11 mouse cellular contexts compared by ENCODE assay signal in genomic region chr2:74746298-74746921, GRCm38 (mm10). TPM values are rescaled to one million over a fixed set of nuclear protein-coding genes. Genes with fewer than 3 reads are reported as not detected.
DNase-seq lines count a peak whose midpoint lies in the region; ATAC-seq lines count a peak whose summit lies in the region.
"Had no signal": no experiment of that assay in that cellular context is flagged by ENCODE, and none has a peak within 500 bp of the region (broad histone marks: within the 10 kb centered on the region; RNA-seq: fewer than 3 reads in every experiment).

No protein-coding gene starts in this region.

- H3K9me3 ChIP-seq in heart, embryonic 15.5 days (replicated peaks) = no peaks in the 10 kb centered on the region
- H3K9me3 ChIP-seq in embryonic facial prominence, embryonic 14.5 days (ENCODE audit: control insufficient read depth, low read length) = no peaks in the 10 kb centered on the region
- no peaks in the 10 kb centered on the region for H3K9me3 ChIP-seq in limb, embryonic 15.5 days

- H3K27me3 ChIP-seq in heart, embryonic 15.5 days = peaks cover 99% of the 10 kb centered on the region
- H3K27me3 ChIP-seq in embryonic facial prominence, embryonic 14.5 days (replicated peaks; ENCODE audit: control insufficient read depth, insufficient read depth, low read length) = peaks cover 100% of the 10 kb centered on the region
- H3K27me3 ChIP-seq in limb, embryonic 15.5 days = peaks cover 97% of the 10 kb centered on the region

- H3K4me1 ChIP-seq in heart, embryonic 15.5 days (replicated peaks) = peaks cover 17% of the 10 kb centered on the region
- peaks cover 12% of the 10 kb centered on the region; the same call in 1 of the 2 replicates for H3K4me1 ChIP-seq in embryonic facial prominence, embryonic 14.5 days (ENCODE audit: control insufficient read depth, insufficient read depth, low read length)
- H3K4me1 ChIP-seq in limb, embryonic 15.5 days = peaks cover 24% of the 10 kb centered on the region

- no peak for ATAC-seq in heart, embryonic 15.5 days (replicated peaks; ENCODE audit: insufficient number of reproducible peaks, insufficient read depth, low FRiP score, low read depth)
- ATAC-seq in embryonic facial prominence, embryonic 14.5 days (ENCODE audit: low read depth) = no peak
- ATAC-seq in limb, embryonic 15.5 days (ENCODE audit: insufficient number of reproducible peaks, low FRiP score, low TSS enrichment, low read depth) = no peak

- no peak for DNase-seq in heart, postnatal 36 days
- peak; percentile 19 for DNase-seq in ES-CJ7 (ENCODE audit: low read depth, low spot score)
- DNase-seq in embryonic facial prominence, embryonic 14.5 days (ENCODE audit: low spot score) = no peak
- DNase-seq in frontal cortex, postnatal 14 days (ENCODE audit: low spot score in 2 of 2) = no peak
- no peak for DNase-seq in thymus, postnatal 0 days (ENCODE audit: low spot score)
- no peak for DNase-seq in layer of hippocampus, postnatal 36 days
- DNase-seq: lung, postnatal 36 days; retina, postnatal 1 day had no signal

- 2% methylated on average over 58 of the region's 58 CpGs for WGBS in heart, embryonic 15.5 days
- under 1% methylated on average over 28 of the region's 58 CpGs for WGBS in embryonic facial prominence, embryonic 14.5 days
- WGBS in limb, embryonic 15.5 days = 9% methylated on average over 57 of the region's 58 CpGs

- no peak overlapping the region for H3K9ac ChIP-seq in heart, embryonic 15.5 days
- H3K9ac ChIP-seq in embryonic facial prominence, embryonic 14.5 days (ENCODE audit: low read depth, low read length) = peak overlapping the region; percentile 42; the same call in 1 of the 2 replicates
- H3K9ac ChIP-seq in limb, embryonic 15.5 days = no peak overlapping the region

- intact Hi-C loops in heart, postnatal 36 days (cut with DNase I) = no loop called here

- H3K27ac ChIP-seq in heart, embryonic 15.5 days = no peak overlapping the region
- no peak overlapping the region; the same call in 1 of the 2 replicates for H3K27ac ChIP-seq in embryonic facial prominence, embryonic 14.5 days (replicated peaks; ENCODE audit: low read depth, low read length)
- H3K27ac ChIP-seq in limb, embryonic 15.5 days = no peak overlapping the region

- peak overlapping the region; percentile 33; the same call in 1 of the 2 replicates for H3K4me2 ChIP-seq in heart, embryonic 15.5 days
- peak overlapping the region; percentile 35 for H3K4me2 ChIP-seq in embryonic facial prominence, embryonic 14.5 days (ENCODE audit: low read depth, low read length)
- peak overlapping the region; percentile 26; the same call in 1 of the 2 replicates for H3K4me2 ChIP-seq in limb, embryonic 15.5 days

- H3K4me3 ChIP-seq in heart, embryonic 15.5 days = peak overlapping the region; percentile 19; the same call in 1 of the 2 replicates
- peak overlapping the region; percentile 23 for H3K4me3 ChIP-seq in embryonic facial prominence, embryonic 14.5 days (ENCODE audit: low read depth, low read length)
- H3K4me3 ChIP-seq in limb, embryonic 15.5 days = peak overlapping the region; percentile 15

- no peaks in the 10 kb centered on the region for H3K36me3 ChIP-seq in heart, embryonic 15.5 days
- no peaks in the 10 kb centered on the region for H3K36me3 ChIP-seq in embryonic facial prominence, embryonic 14.5 days (ENCODE audit: control insufficient read depth, insufficient read depth, low read length)
- H3K36me3 ChIP-seq in limb, embryonic 15.5 days = no peaks in the 10 kb centered on the region
- H3K36me3 ChIP-seq: G1E had no signal

RNA-seq across cellular contexts. Expression of gene Hoxd1, which starts 16.4 kb away (rescaled TPM):
- not detected in 2 replicates for polyA plus RNA-seq in heart, embryonic 15.5 days (2015; fragmentation: Nextera tagmentation; extraction: Ambion mirVana)
- total RNA-seq in heart, postnatal 36 days (2021) = not detected
- 3.9 and 4.7 TPM in 2 replicates for polyA plus RNA-seq in embryonic facial prominence, embryonic 14.5 days (2014; fragmentation: Nextera tagmentation; extraction: Ambion mirVana)
- polyA plus RNA-seq in limb, embryonic 15.5 days (2015; fragmentation: Nextera tagmentation; extraction: Ambion mirVana) = 0.26 and 0.42 TPM in 2 replicates
- polyA plus RNA-seq in thymus, postnatal 0 days (2015; fragmentation: Nextera tagmentation; extraction: Ambion mirVana) = not detected in 2 replicates
- under 1 TPM in 1 of 2 experiments, not detected in 1; 0.25 TPM for total RNA-seq in layer of hippocampus, postnatal 36 days (2021)
- polyA plus RNA-seq: G1E had no signal

RNA-seq across cellular contexts. Expression of gene Gm28230, which starts 19.9 kb away (rescaled TPM):
- polyA plus RNA-seq in heart, embryonic 15.5 days (2015; fragmentation: Nextera tagmentation; extraction: Ambion mirVana) = not detected in 2 replicates
- not detected for total RNA-seq in heart, postnatal 36 days (2021)
- 0.13 TPM in 1 of 2 replicates, not detected in the other for polyA plus RNA-seq in embryonic facial prominence, embryonic 14.5 days (2014; fragmentation: Nextera tagmentation; extraction: Ambion mirVana)
- 0.08 and 0.11 TPM in 2 replicates for polyA plus RNA-seq in limb, embryonic 15.5 days (2015; fragmentation: Nextera tagmentation; extraction: Ambion mirVana)
- polyA plus RNA-seq in thymus, postnatal 0 days (2015; fragmentation: Nextera tagmentation; extraction: Ambion mirVana) = not detected in 2 replicates
- not detected for total RNA-seq in layer of hippocampus, postnatal 36 days (2021)

RNA-seq across cellular contexts. Expression of gene Hoxd4, which starts 34.7 kb away (rescaled TPM):
- 0.09 and 0.15 TPM in 2 replicates for polyA plus RNA-seq in heart, embryonic 15.5 days (2015; fragmentation: Nextera tagmentation; extraction: Ambion mirVana)
- under 1 TPM; 0.19 to 0.28 TPM for total RNA-seq in heart, postnatal 36 days (2021)
- 0.63 and 0.82 TPM in 2 replicates for polyA plus RNA-seq in embryonic facial prominence, embryonic 14.5 days (2014; fragmentation: Nextera tagmentation; extraction: Ambion mirVana)
- 0.29 and 0.66 TPM in 2 replicates for polyA plus RNA-seq in limb, embryonic 15.5 days (2015; fragmentation: Nextera tagmentation; extraction: Ambion mirVana)
- 0.17 TPM in 1 of 2 replicates, not detected in the other for polyA plus RNA-seq in thymus, postnatal 0 days (2015; fragmentation: Nextera tagmentation; extraction: Ambion mirVana)
- not detected for total RNA-seq in layer of hippocampus, postnatal 36 days (2021)

RNA-seq across cellular contexts. Expression of gene Hoxd3, which starts 34.7 kb away (rescaled TPM):
- 0.29 and 1.0 TPM in 2 replicates for polyA plus RNA-seq in heart, embryonic 15.5 days (2015; fragmentation: Nextera tagmentation; extraction: Ambion mirVana)
- total RNA-seq in heart, postnatal 36 days (2021) = not detected
- polyA plus RNA-seq in embryonic facial prominence, embryonic 14.5 days (2014; fragmentation: Nextera tagmentation; extraction: Ambion mirVana) = 3.8 and 4.7 TPM in 2 replicates
- polyA plus RNA-seq in limb, embryonic 15.5 days (2015; fragmentation: Nextera tagmentation; extraction: Ambion mirVana) = 0.55 and 0.65 TPM in 2 replicates
- 0.10 and 0.37 TPM in 2 replicates for polyA plus RNA-seq in thymus, postnatal 0 days (2015; fragmentation: Nextera tagmentation; extraction: Ambion mirVana)
- total RNA-seq in layer of hippocampus, postnatal 36 days (2021) = not detected

RNA-seq across cellular contexts. Expression of gene Hoxd8, which starts 42.0 kb away (rescaled TPM):
- 0.24 and 0.56 TPM in 2 replicates for polyA plus RNA-seq in heart, embryonic 15.5 days (2015; fragmentation: Nextera tagmentation; extraction: Ambion mirVana)
- 1 to 10 TPM; 1.1 to 1.3 TPM for total RNA-seq in heart, postnatal 36 days (2021)
- 8.7 and 10.3 TPM in 2 replicates for polyA plus RNA-seq in embryonic facial prominence, embryonic 14.5 days (2014; fragmentation: Nextera tagmentation; extraction: Ambion mirVana)
- 5.9 and 7.3 TPM in 2 replicates for polyA plus RNA-seq in limb, embryonic 15.5 days (2015; fragmentation: Nextera tagmentation; extraction: Ambion mirVana)
- 0.72 and 0.73 TPM in 2 replicates for polyA plus RNA-seq in thymus, postnatal 0 days (2015; fragmentation: Nextera tagmentation; extraction: Ambion mirVana)
- total RNA-seq in layer of hippocampus, postnatal 36 days (2021) = not detected
- total RNA-seq: G1E had no signal
- polyA plus RNA-seq: G1E had no signal
